Mouse (Mus musculus): Measurements from ENCODE around the gene Tssc4. TPM values are rescaled to one million over a fixed set of nuclear protein-coding genes. Genes with fewer than 3 reads are reported as not detected.

The Tssc4 gene
- polyA plus RNA-seq, 1 experiment, result 99.9 TPM

- TF ChIP-seq CTCF (IDR thresholded peaks at IDR 0.05; ENCODE audit: borderline replicate concordance, extremely low read depth, insufficient read depth, insufficient read length) (no peak), POLR2A (IDR thresholded peaks at IDR 0.05; ENCODE audit: borderline replicate concordance, extremely low read depth, insufficient read depth, insufficient read length, poor library complexity, severe bottlenecking) (no peak)
- no peak for DNase-seq (ENCODE audit: low read depth)
Measured at GRCm38 (mm10) chr7:143095554-143095907, 26.5 kb downstream of the Tssc4 start.

GRCm38 (mm10) chr7:143100759-143101158, 31.7 kb downstream of the Tssc4 start:
- DNase-seq (ENCODE audit: low read depth), result no peak
- TF ChIP-seq CTCF (IDR thresholded peaks at IDR 0.05; ENCODE audit: borderline replicate concordance, extremely low read depth, insufficient read depth, insufficient read length), result no peak
- no peak for TF ChIP-seq POLR2A (IDR thresholded peaks at IDR 0.05; ENCODE audit: borderline replicate concordance, extremely low read depth, insufficient read depth, insufficient read length, poor library complexity, severe bottlenecking)

GRCm38 (mm10) chr7:143105258-143105897, 36.3 kb downstream of the Tssc4 start:
- DNase-seq (ENCODE audit: low read depth), result no peak
- TF ChIP-seq CTCF (IDR thresholded peaks at IDR 0.05; ENCODE audit: borderline replicate concordance, extremely low read depth, insufficient read depth, insufficient read length) (no peak), POLR2A (IDR thresholded peaks at IDR 0.05; ENCODE audit: borderline replicate concordance, extremely low read depth, insufficient read depth, insufficient read length, poor library complexity, severe bottlenecking) (no peak)

- no peak for DNase-seq (ENCODE audit: low read depth)
- TF ChIP-seq CTCF (IDR thresholded peaks at IDR 0.05; ENCODE audit: borderline replicate concordance, extremely low read depth, insufficient read depth, insufficient read length) (no peak), POLR2A (IDR thresholded peaks at IDR 0.05; ENCODE audit: borderline replicate concordance, extremely low read depth, insufficient read depth, insufficient read length, poor library complexity, severe bottlenecking) (no peak)
Measured at GRCm38 (mm10) chr7:143106062-143106461, 37.0 kb downstream of the Tssc4 start, which contains the start of gene Kcnq1. TSS of gene Kcnq1 (plus strand) at chr7:143106362.

- DNase-seq (ENCODE audit: low read depth), result no peak
- TF ChIP-seq CTCF (IDR thresholded peaks at IDR 0.05; ENCODE audit: borderline replicate concordance, extremely low read depth, insufficient read depth, insufficient read length), result no peak
Measured at GRCm38 (mm10) chr7:143106672-143107465, 37.8 kb downstream of the Tssc4 start.

GRCm38 (mm10) chr7:143108200-143108599, 39.2 kb downstream of the Tssc4 start:
- DNase-seq (ENCODE audit: low read depth), result no peak
- TF ChIP-seq CTCF (IDR thresholded peaks at IDR 0.05; ENCODE audit: borderline replicate concordance, extremely low read depth, insufficient read depth, insufficient read length) (no peak), POLR2A (IDR thresholded peaks at IDR 0.05; ENCODE audit: borderline replicate concordance, extremely low read depth, insufficient read depth, insufficient read length, poor library complexity, severe bottlenecking) (no peak)

GRCm38 (mm10) chr7:143108996-143109660, 40.1 kb downstream of the Tssc4 start:
- no peak for TF ChIP-seq CTCF (IDR thresholded peaks at IDR 0.05; ENCODE audit: borderline replicate concordance, extremely low read depth, insufficient read depth, insufficient read length)
- no peak for TF ChIP-seq POLR2A (IDR thresholded peaks at IDR 0.05; ENCODE audit: borderline replicate concordance, extremely low read depth, insufficient read depth, insufficient read length, poor library complexity, severe bottlenecking)
- no peak for DNase-seq (ENCODE audit: low read depth)

GRCm38 (mm10) chr7:143109696-143110095, 40.6 kb downstream of the Tssc4 start:
- TF ChIP-seq POLR2A (IDR thresholded peaks at IDR 0.05; ENCODE audit: borderline replicate concordance, extremely low read depth, insufficient read depth, insufficient read length, poor library complexity, severe bottlenecking) (no peak), CTCF (IDR thresholded peaks at IDR 0.05; ENCODE audit: borderline replicate concordance, extremely low read depth, insufficient read depth, insufficient read length) (no peak)

GRCm38 (mm10) chr7:143110803-143111202, 41.8 kb downstream of the Tssc4 start:
- DNase-seq (ENCODE audit: low read depth), result no peak
- TF ChIP-seq POLR2A (IDR thresholded peaks at IDR 0.05; ENCODE audit: borderline replicate concordance, extremely low read depth, insufficient read depth, insufficient read length, poor library complexity, severe bottlenecking) (no peak), CTCF (IDR thresholded peaks at IDR 0.05; ENCODE audit: borderline replicate concordance, extremely low read depth, insufficient read depth, insufficient read length) (no peak)

More at GRCm38 (mm10) chr7:143109696-143110095, 40.6 kb downstream of the Tssc4 start:
- no peak for DNase-seq (ENCODE audit: low read depth)

- TF ChIP-seq POLR2A (IDR thresholded peaks at IDR 0.05; ENCODE audit: borderline replicate concordance, extremely low read depth, insufficient read depth, insufficient read length, poor library complexity, severe bottlenecking) (no peak), CTCF (IDR thresholded peaks at IDR 0.05; ENCODE audit: borderline replicate concordance, extremely low read depth, insufficient read depth, insufficient read length) (no peak)
- DNase-seq (ENCODE audit: low read depth), result no peak
Measured at GRCm38 (mm10) chr7:143111719-143112118, 42.7 kb downstream of the Tssc4 start.

- no peak for TF ChIP-seq CTCF (IDR thresholded peaks at IDR 0.05; ENCODE audit: borderline replicate concordance, extremely low read depth, insufficient read depth, insufficient read length)
- no peak for TF ChIP-seq POLR2A (IDR thresholded peaks at IDR 0.05; ENCODE audit: borderline replicate concordance, extremely low read depth, insufficient read depth, insufficient read length, poor library complexity, severe bottlenecking)
- no peak for DNase-seq (ENCODE audit: low read depth)
Measured at GRCm38 (mm10) chr7:143112395-143112794, 43.3 kb downstream of the Tssc4 start.

All from brain, embryonic 14.5 days (tissue).